Mouse (Mus musculus) adrenal gland, postnatal 0 days (tissue): ENCODE results near the gene Vmn1r124. TPM values are rescaled to one million over a fixed set of nuclear protein-coding genes. Genes with fewer than 3 reads are reported as not detected.

ENCODE experiments used
- polyA plus RNA-seq: library from polyadenylated mRNA; unstranded; fragments of >200 nt; fragmentation: Nextera tagmentation; extraction: Ambion mirVana; gene quantifications from 2 replicates; pipeline ENCODE4 v1.2.1, GENCODE M21; 2015

Vmn1r124 gene
- not detected in 2 replicates for polyA plus RNA-seq

GRCm38 (mm10) chr7:21260517-21260916 is at the start of gene Vmn1r124:
TSS of gene Vmn1r124 (minus strand) at chr7:21260617.

GRCm38 (mm10) chr7:21301367-21301766 is 41.0 kb upstream of the Vmn1r124 start, which contains the start of gene Vmn1r126:
TSS of gene Vmn1r126 (minus strand) at chr7:21301467.

GRCm38 (mm10) chr7:21271879-21272278 is 11.5 kb upstream of the Vmn1r124 start, which contains the start of gene Vmn1r125:
TSS of gene Vmn1r125 (plus strand) at chr7:21272179.

Other genes starting within 250 kb of the Vmn1r124 start
- gene Vmn1r119, start 248.2 kb downstream of the Vmn1r124 start, polyA plus RNA-seq = not detected in 2 replicates
- gene Vmn1r120, start 206.8 kb downstream of the Vmn1r124 start, polyA plus RNA-seq = not detected in 2 replicates
- not detected in 2 replicates for gene Vmn1r121, start 162.1 kb downstream of the Vmn1r124 start, polyA plus RNA-seq
- not detected in 2 replicates for gene Vmn1r122, start 126.5 kb downstream of the Vmn1r124 start, polyA plus RNA-seq
- gene Vmn1r123, start 98.4 kb downstream of the Vmn1r124 start, polyA plus RNA-seq = not detected in 2 replicates
- gene Gm5157, start 70.2 kb downstream of the Vmn1r124 start, polyA plus RNA-seq = not detected in 2 replicates
- gene Vmn1r125, start 11.6 kb upstream of the Vmn1r124 start, polyA plus RNA-seq = not detected in 2 replicates
- gene Vmn1r126, start 40.9 kb upstream of the Vmn1r124 start, polyA plus RNA-seq = not detected in 2 replicates
- not detected in 2 replicates for gene Vmn1r127, start 59.2 kb upstream of the Vmn1r124 start, polyA plus RNA-seq
- gene Vmn1r128, start 88.8 kb upstream of the Vmn1r124 start, polyA plus RNA-seq = not detected in 2 replicates
- not detected in 2 replicates for gene Vmn1r129, start 100.7 kb upstream of the Vmn1r124 start, polyA plus RNA-seq
- gene Gm6882, start 172.1 kb upstream of the Vmn1r124 start, polyA plus RNA-seq = not detected in 2 replicates